Mouse (Mus musculus): ENCODE data around the gene Cfap77. TPM values are rescaled to one million over a fixed set of nuclear protein-coding genes. Genes with fewer than 3 reads are reported as not detected.

The Cfap77 gene
- polyA plus RNA-seq, 3 experiments from 2014 or later: 0.73 to 0.95 TPM; not detected in 1

GRCm38 (mm10) chr2:28995436-28995835, 59.4 kb downstream of the Cfap77 start:
- no peak for ATAC-seq

GRCm38 (mm10) chr2:28994014-28994413, 60.9 kb downstream of the Cfap77 start:
- no peak for ATAC-seq

GRCm38 (mm10) chr2:28988781-28989180, 66.1 kb downstream of the Cfap77 start:
- ATAC-seq: no peak

GRCm38 (mm10) chr2:28980080-28980910, 74.6 kb downstream of the Cfap77 start:
- no peak for ATAC-seq

- no peak for ATAC-seq
Measured at GRCm38 (mm10) chr2:28978461-28978860, 76.4 kb downstream of the Cfap77 start.

- ATAC-seq: no peak
Measured at GRCm38 (mm10) chr2:28976635-28977034, 78.2 kb downstream of the Cfap77 start.

- no peak for ATAC-seq
Measured at GRCm38 (mm10) chr2:28975604-28976003, 79.3 kb downstream of the Cfap77 start.

- no peak for ATAC-seq
Measured at GRCm38 (mm10) chr2:28974520-28974919, 80.3 kb downstream of the Cfap77 start.

- ATAC-seq: no peak
Measured at GRCm38 (mm10) chr2:28973832-28974450, 80.9 kb downstream of the Cfap77 start.

GRCm38 (mm10) chr2:28970424-28970823, 84.4 kb downstream of the Cfap77 start:
- ATAC-seq: no peak

GRCm38 (mm10) chr2:28968278-28968677, 86.6 kb downstream of the Cfap77 start:
- ATAC-seq: no peak

GRCm38 (mm10) chr2:28966151-28966795, 88.6 kb downstream of the Cfap77 start:
- ATAC-seq: no peak

GRCm38 (mm10) chr2:28963565-28963964, 91.3 kb downstream of the Cfap77 start:
- ATAC-seq: no peak

GRCm38 (mm10) chr2:28961636-28962035, 93.2 kb downstream of the Cfap77 start:
- ATAC-seq: no peak

- no peak for ATAC-seq
Measured at GRCm38 (mm10) chr2:28961024-28961585, 93.8 kb downstream of the Cfap77 start.

- no peak for ATAC-seq
Measured at GRCm38 (mm10) chr2:28956874-28957273, 98.0 kb downstream of the Cfap77 start.

GRCm38 (mm10) chr2:28954595-28954994, 100.3 kb downstream of the Cfap77 start:
- ATAC-seq: no peak

GRCm38 (mm10) chr2:28952981-28953380, 101.9 kb downstream of the Cfap77 start:
- ATAC-seq: no peak

GRCm38 (mm10) chr2:28946312-28946711, 108.6 kb downstream of the Cfap77 start:
- ATAC-seq: no peak

- no peak for ATAC-seq
Measured at GRCm38 (mm10) chr2:28945388-28945787, 109.5 kb downstream of the Cfap77 start.

GRCm38 (mm10) chr2:28943666-28944516, 111.0 kb downstream of the Cfap77 start:
- no peak for ATAC-seq

- ATAC-seq: no peak
Measured at GRCm38 (mm10) chr2:28938997-28939396, 115.9 kb downstream of the Cfap77 start.

Measured in inflammation-experienced regulatory T-cells, adult 6 months (primary cell).